Mouse (Mus musculus) limb, embryonic 13.5 days (tissue): Measurements from ENCODE around the gene Mtrf1. TPM values are rescaled to one million over a fixed set of nuclear protein-coding genes. Genes with fewer than 3 reads are reported as not detected.
"Not testable (repeated sequence)": the region's sequence is repeated elsewhere in the genome, so short reads cannot be mapped to it uniquely, and the experiment has no call there.

Source experiments
- ATAC-seq: fragments of 200-750 bp; cut with Nextera tagmentation; 2 replicates; pipeline ENCODE4 v1.8.0; 2017; ENCODE audit warnings: low read depth, moderate number of reproducible peaks, moderate TSS enrichment; ENCODE audit not compliant: low FRiP score
- H3K27ac ChIP-seq: fragments of 300-500 bp; sonication (generic); 2 replicates; pipeline ENCODE4 v1.5.1; 2015; ENCODE audit warnings: inconsistent platforms, mild to moderate bottlenecking, moderate library complexity
- H3K27me3 ChIP-seq: fragments of 300-500 bp; sonication (generic); 2 replicates; pipeline ENCODE4 v1.6.1; 2015; ENCODE audit warnings: mild to moderate bottlenecking, inconsistent platforms
- H3K36me3 ChIP-seq: fragments of 300-500 bp; sonication (generic); 2 replicates; pipeline ENCODE4 v1.6.1; 2015; ENCODE audit warnings: inconsistent platforms, mild to moderate bottlenecking, moderate library complexity
- H3K4me1 ChIP-seq: fragments of 300-500 bp; sonication (generic); 2 replicates; pipeline ENCODE4 v1.6.1; 2015; ENCODE audit warnings: inconsistent platforms
- H3K4me2 ChIP-seq: fragments of 300-500 bp; sonication (generic); replicated peaks from 2 replicates; pipeline ENCODE4 v1.6.1; 2015; ENCODE audit warnings: inconsistent platforms, mild to moderate bottlenecking, moderate library complexity
- H3K4me3 ChIP-seq: fragments of 300-500 bp; sonication (generic); 2 replicates; pipeline ENCODE4 v1.5.1; 2015; ENCODE audit warnings: moderate library complexity, mild to moderate bottlenecking, inconsistent platforms
- H3K9ac ChIP-seq: fragments of 300-500 bp; sonication (generic); 2 replicates; pipeline ENCODE4 v1.6.1; 2015; ENCODE audit warnings: mild to moderate bottlenecking, inconsistent platforms
- H3K9me3 ChIP-seq: fragments of 300-500 bp; sonication (generic); 2 replicates; pipeline ENCODE4 v1.6.1; 2016; ENCODE audit warnings: inconsistent platforms
- WGBS: fragments of 180-500 bp; shearing (Covaris S2); methylation state at CpG from one replicate; pipeline ENCODE4 v1.1.7; 2015; 5-methylcytosine and 5-hydroxymethylcytosine counted together
- polyA plus RNA-seq: library from polyadenylated mRNA; unstranded; fragments of >200 nt; fragmentation: Nextera tagmentation; extraction: Ambion mirVana; gene quantifications from 2 replicates; pipeline ENCODE4 v1.2.1, GENCODE M21; 2015

Mtrf1 gene
- polyA plus RNA-seq, 1 experiment from 2014 or later = 10.3 TPM

- H3K4me3 ChIP-seq, H3K4me2 ChIP-seq, ATAC-seq, H3K27me3 ChIP-seq, H3K27ac ChIP-seq, H3K4me1 ChIP-seq, H3K9ac ChIP-seq, H3K36me3 ChIP-seq: not testable (repeated sequence)
- 91% methylated on average over 8 of the region's 10 CpGs for WGBS
- H3K9me3 ChIP-seq = peaks cover 12% of the 10 kb centered on the region
These were observed 55.0 kb downstream of the Mtrf1 start for GRCm38 (mm10) chr14:79452591-79452934.

- H3K4me3 ChIP-seq = no peak overlapping the region
- no peak overlapping the region for H3K9ac ChIP-seq
- no peaks in the 10 kb centered on the region for H3K27me3 ChIP-seq
- H3K36me3 ChIP-seq = peaks cover 42% of the 10 kb centered on the region
- H3K4me2 ChIP-seq = no peak overlapping the region
- no peaks in the 10 kb centered on the region for H3K4me1 ChIP-seq
- H3K9me3 ChIP-seq = no peaks in the 10 kb centered on the region
- ATAC-seq = no peak
- WGBS = 89% methylated on average over 1 of the region's 1 CpGs
- no peak overlapping the region for H3K27ac ChIP-seq
These were observed 62.8 kb downstream of the Mtrf1 start for GRCm38 (mm10) chr14:79460401-79460800.

- Histone ChIP-seq H3K9ac (no peak overlapping the region), H3K4me2 (no peak overlapping the region), H3K4me3 (no peak overlapping the region), H3K27ac (no peak overlapping the region), H3K4me1 (no peaks in the 10 kb centered on the region), H3K9me3 (no peaks in the 10 kb centered on the region), H3K27me3 (no peaks in the 10 kb centered on the region), H3K36me3 (peaks cover 48% of the 10 kb centered on the region)
- 94% methylated on average over 4 of the region's 4 CpGs for WGBS
- no peak for ATAC-seq
These were observed 63.4 kb downstream of the Mtrf1 start for GRCm38 (mm10) chr14:79460988-79461387.

GRCm38 (mm10) chr14:79465623-79466022 is 68.1 kb downstream of the Mtrf1 start:
- H3K27me3 ChIP-seq = no peaks in the 10 kb centered on the region
- H3K36me3 ChIP-seq = peaks cover 71% of the 10 kb centered on the region
- H3K4me1 ChIP-seq = no peaks in the 10 kb centered on the region
- no peak overlapping the region for H3K4me2 ChIP-seq
- 90% methylated on average over 1 of the region's 1 CpGs for WGBS
- no peak overlapping the region for H3K27ac ChIP-seq
- H3K4me3 ChIP-seq = no peak overlapping the region
- H3K9ac ChIP-seq = no peak overlapping the region
- no peaks in the 10 kb centered on the region for H3K9me3 ChIP-seq
- no peak for ATAC-seq

GRCm38 (mm10) chr14:79467621-79468020 is 70.0 kb downstream of the Mtrf1 start:
- peaks cover 74% of the 10 kb centered on the region for H3K36me3 ChIP-seq

More at GRCm38 (mm10) chr14:79467621-79468020, 70.0 kb downstream of the Mtrf1 start:
- WGBS = 28% methylated on average over 3 of the region's 3 CpGs
- Histone ChIP-seq H3K4me1 (no peaks in the 10 kb centered on the region), H3K9ac (no peak overlapping the region), H3K9me3 (no peaks in the 10 kb centered on the region), H3K4me3 (no peak overlapping the region), H3K4me2 (no peak overlapping the region), H3K27ac (no peak overlapping the region), H3K27me3 (no peaks in the 10 kb centered on the region)
- no peak for ATAC-seq

Other genes with a start within 250 kb of the Mtrf1 start
- not detected in 2 replicates for gene Zfp957, start 150.4 kb upstream of the Mtrf1 start, polyA plus RNA-seq
- gene Rgcc, start 96.1 kb upstream of the Mtrf1 start, polyA plus RNA-seq = 58.6 and 58.7 TPM in 2 replicates
- gene Naa16, start 7.0 kb upstream of the Mtrf1 start, polyA plus RNA-seq = 48.2 and 50.8 TPM in 2 replicates
- 12.3 and 15.2 TPM in 2 replicates for gene Kbtbd7, start 28.7 kb downstream of the Mtrf1 start, polyA plus RNA-seq
- gene Kbtbd6, start 54.1 kb downstream of the Mtrf1 start, polyA plus RNA-seq = 3.4 and 3.7 TPM in 2 replicates
- 9.2 and 9.9 TPM in 2 replicates for gene Elf1, start 83.4 kb downstream of the Mtrf1 start, polyA plus RNA-seq
- 48.5 and 49.5 TPM in 2 replicates for gene Wbp4, start 83.7 kb downstream of the Mtrf1 start, polyA plus RNA-seq
- 139 and 148 TPM in 2 replicates for gene Sugt1, start 189.9 kb downstream of the Mtrf1 start, polyA plus RNA-seq